Mouse (Mus musculus) common myeloid progenitor, adult 5-6 weeks (primary cell): Measurements from ENCODE around the gene Ublcp1. TPM values are rescaled to one million over a fixed set of nuclear protein-coding genes. Genes with fewer than 3 reads are reported as not detected.
A peak's percentile ranks its signal among the peaks of the same experiment; 100 is the strongest.

Experiments used
- ATAC-seq: replicated peaks from 2 replicates; pipeline ENCODE4 v1.8.0; 2016; ENCODE audit warnings: low read depth, mild to moderate bottlenecking, moderate TSS enrichment, inconsistent platforms; ENCODE audit not compliant: poor library complexity, severe bottlenecking
- total RNA-seq: library from RNA; stranded (forward); fragments of 200-1000, 187-1606 nt; gene quantifications from 2 replicates; pipeline ENCODE4 v1.2.3, GENCODE M21; 2017

The Ublcp1 gene
- total RNA-seq, 1 experiment from 2014 or later: 30.9 TPM

DNA sequence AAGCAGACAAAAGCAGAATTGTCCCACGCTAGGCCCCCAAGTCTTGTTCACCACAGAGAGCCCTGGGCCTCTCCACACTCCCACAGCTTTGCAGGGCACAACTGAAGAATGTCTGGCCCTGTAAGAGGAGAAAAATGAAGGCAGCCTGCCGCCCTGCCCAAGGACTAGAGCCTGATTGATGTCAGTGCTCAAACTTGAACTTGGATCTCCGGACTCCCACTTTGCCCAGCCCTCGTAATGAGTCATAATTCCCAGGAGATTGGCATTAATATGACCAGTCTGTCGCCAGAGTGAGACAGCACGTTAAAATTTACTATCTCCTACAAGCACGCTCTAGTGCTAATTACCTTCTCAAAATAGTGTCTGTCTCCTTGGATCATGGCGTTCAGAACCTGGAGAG lies 45.3 kb downstream of the Ublcp1 start:
- ATAC-seq: no peak

- no peak for ATAC-seq
Observed at GRCm38 (mm10) chr11:44423955-44424354, 46.3 kb downstream of the Ublcp1 start.

DNA sequence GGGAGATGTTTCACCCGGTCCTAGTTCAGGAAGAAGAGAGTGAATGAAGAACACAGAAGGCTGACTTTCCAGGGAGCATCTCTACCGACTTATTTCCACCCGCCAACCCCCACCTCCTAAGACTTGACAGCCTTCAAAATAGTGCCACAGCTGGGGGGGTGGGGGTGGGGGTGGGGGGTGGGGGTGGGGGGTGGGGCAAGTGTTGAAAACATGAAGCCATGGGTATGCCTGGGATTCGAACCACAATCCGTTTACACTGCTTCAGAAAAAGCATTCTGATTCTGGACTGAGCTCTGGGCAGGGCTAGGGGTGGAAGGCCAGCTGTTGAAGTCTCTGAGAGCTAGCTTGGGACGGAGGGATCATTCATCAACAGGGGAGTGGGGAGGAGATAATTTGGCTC lies 47.0 kb downstream of the Ublcp1 start:
- ATAC-seq: no peak

DNA sequence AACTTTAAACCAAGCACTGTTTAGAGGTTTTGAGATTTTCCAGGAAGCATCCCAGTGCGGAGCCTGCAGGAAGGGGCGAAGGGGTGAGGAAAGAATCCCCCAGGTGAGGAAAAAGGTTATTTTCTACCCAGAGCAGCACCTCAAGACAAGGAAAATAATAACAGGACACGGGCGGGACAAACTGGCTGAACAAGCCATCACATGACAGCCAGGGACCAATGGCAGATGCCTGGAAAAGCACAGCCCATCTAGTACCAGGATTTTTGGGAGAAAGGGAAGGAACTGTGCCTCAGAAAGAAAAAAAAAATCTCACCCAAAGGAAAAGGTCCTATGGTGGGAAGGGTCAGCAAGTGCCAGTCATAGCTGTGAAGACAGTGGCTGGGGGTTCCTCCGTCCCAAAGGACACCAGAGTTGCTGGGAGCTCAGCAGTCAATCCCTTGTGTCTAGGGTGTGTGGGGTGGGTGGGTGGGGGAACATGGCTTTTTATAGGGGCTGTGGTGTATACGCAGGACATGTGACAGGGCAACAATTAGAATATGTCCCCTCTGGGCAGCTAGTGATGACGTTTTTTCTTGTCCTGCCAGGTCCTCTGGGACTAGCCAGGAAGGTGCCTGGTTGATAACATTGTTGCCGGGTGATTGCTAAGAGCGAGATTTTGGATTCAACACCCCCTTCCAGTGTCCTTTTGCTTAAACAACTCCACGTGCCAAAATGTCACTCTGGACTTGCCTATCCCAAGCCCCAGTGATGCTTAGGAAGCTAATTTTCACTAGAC lies 47.8 kb downstream of the Ublcp1 start:
- ATAC-seq: no peak

DNA sequence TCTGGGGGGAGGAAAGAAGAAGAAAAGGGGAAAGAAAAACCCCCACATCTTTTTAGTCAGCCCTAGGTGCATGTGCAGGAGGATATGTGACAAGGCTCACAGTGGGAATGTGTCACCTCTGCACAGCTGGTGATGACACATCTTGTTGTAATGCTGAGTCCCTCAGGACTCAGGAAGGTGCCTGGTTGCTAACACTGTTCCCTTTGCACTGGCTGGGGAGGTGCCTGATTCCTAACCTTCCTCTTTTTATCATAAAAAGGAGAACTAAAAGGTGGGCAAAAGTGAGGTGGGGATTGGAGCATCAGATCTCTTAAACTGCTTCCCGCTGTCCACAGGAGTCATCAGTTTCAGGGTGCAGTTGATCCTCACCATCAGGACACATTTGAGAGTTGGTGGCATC lies 52.9 kb downstream of the Ublcp1 start:
- peak; percentile 54 for ATAC-seq

- no peak for ATAC-seq
Observed at GRCm38 (mm10) chr11:44414605-44415004, 55.7 kb downstream of the Ublcp1 start.

DNA sequence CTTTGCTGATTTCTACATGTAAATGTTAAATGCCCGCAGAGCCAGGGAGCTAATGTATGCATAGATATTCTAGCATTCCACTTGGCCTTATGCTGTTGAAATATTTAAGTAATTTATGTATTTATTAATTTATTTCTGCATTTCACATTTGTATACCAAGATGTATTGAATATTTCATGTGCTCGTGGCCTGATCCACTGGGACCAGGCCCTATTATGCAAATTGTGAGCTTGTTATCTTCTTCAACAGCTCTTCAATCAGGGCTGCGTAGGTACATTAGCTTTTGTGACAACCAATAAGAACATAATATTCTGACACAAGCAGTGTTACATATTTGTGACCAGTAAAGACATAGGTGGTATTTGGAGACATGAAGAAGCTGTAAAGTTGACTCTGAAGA lies 56.9 kb downstream of the Ublcp1 start:
- ATAC-seq: no peak

DNA sequence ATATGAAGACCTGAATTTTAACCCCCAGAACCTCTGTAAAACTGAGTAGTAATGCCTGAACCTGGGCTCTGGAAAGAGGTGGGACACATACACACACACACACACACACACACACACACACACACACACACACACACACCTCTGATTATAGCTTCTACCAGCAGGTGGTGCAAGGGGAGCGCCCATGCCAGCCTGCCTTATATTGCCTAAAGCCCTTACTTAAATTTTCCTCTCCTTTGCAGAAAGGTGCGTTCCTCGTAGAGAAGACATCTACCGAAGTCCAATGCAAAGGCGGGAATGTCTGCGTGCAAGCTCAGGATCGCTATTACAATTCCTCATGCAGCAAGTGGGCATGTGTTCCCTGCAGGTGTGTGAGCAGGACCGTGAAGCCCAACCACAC lies 58.0 kb downstream of the Ublcp1 start:
- ATAC-seq: no peak

DNA sequence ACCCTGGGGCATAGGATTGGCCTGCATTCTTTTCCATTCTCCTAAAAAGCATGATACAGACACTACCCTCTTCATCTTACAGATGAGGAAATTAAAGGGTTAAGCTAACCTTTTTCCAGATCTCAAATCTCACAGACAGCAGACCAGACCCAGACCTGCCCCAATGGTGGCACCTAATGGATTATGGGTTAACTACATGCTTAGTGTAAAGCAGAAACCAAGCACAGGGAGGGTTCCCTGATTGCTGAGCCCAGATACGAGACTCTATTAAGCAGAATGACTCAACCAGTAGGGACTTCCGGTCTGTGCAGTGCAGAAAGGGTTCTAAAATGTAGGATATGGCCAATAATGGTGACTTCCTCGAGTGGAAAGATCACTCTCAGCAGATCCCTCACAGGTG lies 59.9 kb downstream of the Ublcp1 start:
- 0 out of 2 replicates have a peak, but pooled peaks have one; percentile 55 for ATAC-seq

GRCm38 (mm10) chr11:44408626-44409025 lies 61.7 kb downstream of the Ublcp1 start:
- ATAC-seq: no peak

DNA sequence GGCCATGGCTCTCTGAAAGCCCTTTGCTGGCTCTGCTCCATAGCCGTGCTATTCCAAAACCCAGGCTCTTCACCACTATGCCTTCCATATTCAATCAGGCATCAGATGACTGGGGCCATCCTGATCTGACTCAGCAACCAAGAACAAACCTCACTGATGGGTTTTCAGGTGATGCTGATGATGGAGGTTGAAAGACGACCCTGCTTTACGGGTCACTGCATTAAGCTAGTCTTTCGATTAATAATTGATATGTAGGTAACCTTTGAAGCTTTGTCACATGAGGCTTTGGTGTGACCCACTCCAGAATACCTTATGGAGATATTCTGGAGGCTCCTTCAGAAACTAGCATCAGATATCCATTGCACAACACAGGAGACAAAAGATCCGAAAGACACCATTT lies 63.8 kb downstream of the Ublcp1 start:
- ATAC-seq: no peak

- ATAC-seq: no peak
Observed at GRCm38 (mm10) chr11:44405961-44406360, 64.3 kb downstream of the Ublcp1 start.

- ATAC-seq: no peak
Observed at GRCm38 (mm10) chr11:44405113-44405512, 65.2 kb downstream of the Ublcp1 start.

Other genes starting within 250 kb of the Ublcp1 start
- gene Il12b, start 70.4 kb downstream of the Ublcp1 start, total RNA-seq: not detected in 2 replicates
- 29.1 and 42.5 TPM in 2 replicates for gene Rnf145, start 48.5 kb upstream of the Ublcp1 start, total RNA-seq
- not detected in 2 replicates for gene Ebf1, start 146.8 kb upstream of the Ublcp1 start, total RNA-seq